Mouse (Mus musculus): Measurements from ENCODE around the gene Ptbp3. TPM values are rescaled to one million over a fixed set of nuclear protein-coding genes. Genes with fewer than 3 reads are reported as not detected.

The Ptbp3 gene
- polyA plus RNA-seq, 1 experiment, result 10.9 TPM

- Histone ChIP-seq H3K4me3 (ENCODE audit: insufficient read depth, poor library complexity, severe bottlenecking) (no peak overlapping the region), H3K79me2 (ENCODE audit: control insufficient read depth, insufficient read depth) (no peaks in the 10 kb centered on the region), H3K36me3 (ENCODE audit: control insufficient read depth, insufficient read depth) (peaks cover 68% of the 10 kb centered on the region), H3ac (ENCODE audit: control insufficient read depth, insufficient read length, low read depth) (no peak overlapping the region), H3K79me3 (ENCODE audit: low read depth) (no peaks in the 10 kb centered on the region), H3K27me3 (ENCODE audit: control insufficient read depth, insufficient read depth, insufficient read length) (no peaks in the 10 kb centered on the region)
- no peak for TF ChIP-seq CEBPB (IDR thresholded peaks at IDR 0.05; ENCODE audit: low read depth)
- TF ChIP-seq USF1 (IDR thresholded peaks at IDR 0.05; ENCODE audit: low read depth), result no peak
- no peak for TF ChIP-seq MYOG (IDR thresholded peaks at IDR 0.05; ENCODE audit: control insufficient read depth, extremely low read depth, insufficient read length)
- TF ChIP-seq MYOD1 (IDR thresholded peaks at IDR 0.05; ENCODE audit: control insufficient read depth, insufficient read length, low read depth), result no peak
- no peak for TF ChIP-seq FOSL1 (IDR thresholded peaks at IDR 0.05; ENCODE audit: insufficient read depth, low read length, poor library complexity, severe bottlenecking)
- TF ChIP-seq MAX (IDR thresholded peaks at IDR 0.05), result no peak
These were observed 38.8 kb downstream of the Ptbp3 start for GRCm38 (mm10) chr4:59510321-59510720.

GRCm38 (mm10) chr4:59509558-59509957 lies 39.6 kb downstream of the Ptbp3 start:
- Histone ChIP-seq H3K79me2 (ENCODE audit: control insufficient read depth, insufficient read depth) (no peaks in the 10 kb centered on the region), H3K79me3 (ENCODE audit: low read depth) (peaks cover under 1% of the 10 kb centered on the region), H3K4me3 (ENCODE audit: insufficient read depth, poor library complexity, severe bottlenecking) (no peak overlapping the region), H3K36me3 (ENCODE audit: control insufficient read depth, insufficient read depth) (peaks cover 68% of the 10 kb centered on the region), H3K27me3 (ENCODE audit: control insufficient read depth, insufficient read depth, insufficient read length) (no peaks in the 10 kb centered on the region), H3ac (ENCODE audit: control insufficient read depth, insufficient read length, low read depth) (no peak overlapping the region)
- TF ChIP-seq CTCF (IDR thresholded peaks at IDR 0.05; ENCODE audit: control insufficient read depth, insufficient read depth, insufficient read length), result no peak
- TF ChIP-seq USF1 (IDR thresholded peaks at IDR 0.05; ENCODE audit: low read depth), result no peak
- no peak for TF ChIP-seq MYOG (IDR thresholded peaks at IDR 0.05; ENCODE audit: control insufficient read depth, extremely low read depth, insufficient read length)
- no peak for TF ChIP-seq CEBPB (IDR thresholded peaks at IDR 0.05; ENCODE audit: low read depth)
- no peak for TF ChIP-seq MAX (IDR thresholded peaks at IDR 0.05)
- no peak for TF ChIP-seq MYOD1 (IDR thresholded peaks at IDR 0.05; ENCODE audit: control insufficient read depth, insufficient read length, low read depth)
- TF ChIP-seq FOSL1 (IDR thresholded peaks at IDR 0.05; ENCODE audit: insufficient read depth, low read length, poor library complexity, severe bottlenecking), result no peak

GRCm38 (mm10) chr4:59507766-59508165 lies 41.4 kb downstream of the Ptbp3 start:
- Histone ChIP-seq H3K27me3 (ENCODE audit: control insufficient read depth, insufficient read depth, insufficient read length) (no peaks in the 10 kb centered on the region), H3K36me3 (ENCODE audit: control insufficient read depth, insufficient read depth) (peaks cover 57% of the 10 kb centered on the region), H3K4me3 (ENCODE audit: insufficient read depth, poor library complexity, severe bottlenecking) (no peak overlapping the region), H3K79me3 (ENCODE audit: low read depth) (peaks cover 2% of the 10 kb centered on the region), H3K79me2 (ENCODE audit: control insufficient read depth, insufficient read depth) (no peaks in the 10 kb centered on the region), H3ac (ENCODE audit: control insufficient read depth, insufficient read length, low read depth) (no peak overlapping the region)
- TF ChIP-seq USF1 (IDR thresholded peaks at IDR 0.05; ENCODE audit: low read depth) (no peak), CEBPB (IDR thresholded peaks at IDR 0.05; ENCODE audit: low read depth) (no peak), MYOD1 (IDR thresholded peaks at IDR 0.05; ENCODE audit: control insufficient read depth, insufficient read length, low read depth) (no peak), FOSL1 (IDR thresholded peaks at IDR 0.05; ENCODE audit: insufficient read depth, low read length, poor library complexity, severe bottlenecking) (no peak), MYOG (IDR thresholded peaks at IDR 0.05; ENCODE audit: control insufficient read depth, extremely low read depth, insufficient read length) (no peak), CTCF (IDR thresholded peaks at IDR 0.05; ENCODE audit: control insufficient read depth, insufficient read depth, insufficient read length) (no peak), MAX (IDR thresholded peaks at IDR 0.05) (no peak)

- H3K79me3 ChIP-seq (ENCODE audit: low read depth), result peaks cover 2% of the 10 kb centered on the region
- no peaks in the 10 kb centered on the region for H3K79me2 ChIP-seq (ENCODE audit: control insufficient read depth, insufficient read depth)
- no peak overlapping the region for H3ac ChIP-seq (ENCODE audit: control insufficient read depth, insufficient read length, low read depth)
- H3K36me3 ChIP-seq (ENCODE audit: control insufficient read depth, insufficient read depth), result peaks cover 49% of the 10 kb centered on the region
- TF ChIP-seq CTCF (IDR thresholded peaks at IDR 0.05; ENCODE audit: control insufficient read depth, insufficient read depth, insufficient read length), result no peak
- TF ChIP-seq CEBPB (IDR thresholded peaks at IDR 0.05; ENCODE audit: low read depth), result no peak
- no peak for TF ChIP-seq MYOD1 (IDR thresholded peaks at IDR 0.05; ENCODE audit: control insufficient read depth, insufficient read length, low read depth)
- no peak for TF ChIP-seq MYOG (IDR thresholded peaks at IDR 0.05; ENCODE audit: control insufficient read depth, extremely low read depth, insufficient read length)
- no peak for TF ChIP-seq USF1 (IDR thresholded peaks at IDR 0.05; ENCODE audit: low read depth)
- TF ChIP-seq FOSL1 (IDR thresholded peaks at IDR 0.05; ENCODE audit: insufficient read depth, low read length, poor library complexity, severe bottlenecking), result no peak
- TF ChIP-seq MAX (IDR thresholded peaks at IDR 0.05), result no peak
- no peak overlapping the region for H3K4me3 ChIP-seq (ENCODE audit: insufficient read depth, poor library complexity, severe bottlenecking)
- H3K27me3 ChIP-seq (ENCODE audit: control insufficient read depth, insufficient read depth, insufficient read length), result no peaks in the 10 kb centered on the region
These were observed 42.5 kb downstream of the Ptbp3 start for GRCm38 (mm10) chr4:59506704-59507103.

- no peak for TF ChIP-seq MYOD1 (IDR thresholded peaks at IDR 0.05; ENCODE audit: control insufficient read depth, insufficient read length, low read depth)
- TF ChIP-seq MAX (IDR thresholded peaks at IDR 0.05), result no peak
- no peak for TF ChIP-seq CTCF (IDR thresholded peaks at IDR 0.05; ENCODE audit: control insufficient read depth, insufficient read depth, insufficient read length)
- no peak for TF ChIP-seq USF1 (IDR thresholded peaks at IDR 0.05; ENCODE audit: low read depth)
- TF ChIP-seq FOSL1 (IDR thresholded peaks at IDR 0.05; ENCODE audit: insufficient read depth, low read length, poor library complexity, severe bottlenecking), result no peak
- no peak for TF ChIP-seq MYOG (IDR thresholded peaks at IDR 0.05; ENCODE audit: control insufficient read depth, extremely low read depth, insufficient read length)
- TF ChIP-seq CEBPB (IDR thresholded peaks at IDR 0.05; ENCODE audit: low read depth), result no peak
These were observed 43.7 kb downstream of the Ptbp3 start for GRCm38 (mm10) chr4:59505481-59505880.

GRCm38 (mm10) chr4:59491097-59491496 lies 58.1 kb downstream of the Ptbp3 start:
- Histone ChIP-seq H3K36me3 (ENCODE audit: control insufficient read depth, insufficient read depth) (peaks cover 48% of the 10 kb centered on the region), H3K79me3 (ENCODE audit: low read depth) (no peaks in the 10 kb centered on the region), H3K79me2 (ENCODE audit: control insufficient read depth, insufficient read depth) (no peaks in the 10 kb centered on the region), H3ac (ENCODE audit: control insufficient read depth, insufficient read length, low read depth) (no peak overlapping the region), H3K27me3 (ENCODE audit: control insufficient read depth, insufficient read depth, insufficient read length) (no peaks in the 10 kb centered on the region), H3K4me3 (ENCODE audit: insufficient read depth, poor library complexity, severe bottlenecking) (no peak overlapping the region)
- no peak for TF ChIP-seq FOSL1 (IDR thresholded peaks at IDR 0.05; ENCODE audit: insufficient read depth, low read length, poor library complexity, severe bottlenecking)
- no peak for TF ChIP-seq CTCF (IDR thresholded peaks at IDR 0.05; ENCODE audit: control insufficient read depth, insufficient read depth, insufficient read length)
- no peak for TF ChIP-seq USF1 (IDR thresholded peaks at IDR 0.05; ENCODE audit: low read depth)
- no peak for TF ChIP-seq CEBPB (IDR thresholded peaks at IDR 0.05; ENCODE audit: low read depth)
- no peak for TF ChIP-seq MAX (IDR thresholded peaks at IDR 0.05)
- TF ChIP-seq MYOD1 (IDR thresholded peaks at IDR 0.05; ENCODE audit: control insufficient read depth, insufficient read length, low read depth), result no peak
- no peak for TF ChIP-seq MYOG (IDR thresholded peaks at IDR 0.05; ENCODE audit: control insufficient read depth, extremely low read depth, insufficient read length)

More at GRCm38 (mm10) chr4:59505481-59505880, 43.7 kb downstream of the Ptbp3 start:
- H3K36me3 ChIP-seq (ENCODE audit: control insufficient read depth, insufficient read depth), result peaks cover 49% of the 10 kb centered on the region
- peaks cover 2% of the 10 kb centered on the region for H3K79me3 ChIP-seq (ENCODE audit: low read depth)
- H3K27me3 ChIP-seq (ENCODE audit: control insufficient read depth, insufficient read depth, insufficient read length), result no peaks in the 10 kb centered on the region
- H3K4me3 ChIP-seq (ENCODE audit: insufficient read depth, poor library complexity, severe bottlenecking), result no peak overlapping the region
- no peaks in the 10 kb centered on the region for H3K79me2 ChIP-seq (ENCODE audit: control insufficient read depth, insufficient read depth)
- H3ac ChIP-seq (ENCODE audit: control insufficient read depth, insufficient read length, low read depth), result no peak overlapping the region
